Mouse (Mus musculus): ENCODE measurements around the gene Tmod1. TPM values are rescaled to one million over a fixed set of nuclear protein-coding genes. Genes with fewer than 3 reads are reported as not detected.

Gene Tmod1
- polyA plus RNA-seq (2015; fragmentation: Nextera tagmentation; extraction: Ambion mirVana), result 10.8 and 11.4 TPM in 2 replicates

- WGBS, result under 1% methylated on average over 63 of the region's 72 CpGs
- H3K36me3 ChIP-seq (ENCODE audit: control insufficient read depth, insufficient read depth, low read length), result no peaks in the 10 kb centered on the region
- H3K4me3 ChIP-seq (ENCODE audit: low read length), result peak within 1 kb of the TSS; percentile 63
- H3K9ac ChIP-seq (ENCODE audit: low read length), result peak within 1 kb of the TSS; percentile 71
- no peak within 1 kb of the TSS for H3K27ac ChIP-seq (ENCODE audit: low read length)
- peak; percentile 87 for ATAC-seq (ENCODE audit: low read depth)
- H3K9me3 ChIP-seq (ENCODE audit: control insufficient read depth, low read length), result no peaks in the 10 kb centered on the region
- peaks cover 21% of the 10 kb centered on the region for H3K27me3 ChIP-seq (ENCODE audit: control insufficient read depth, insufficient read depth, low read depth, low read length)
- peak within 1 kb of the TSS; percentile 96 for H3K4me2 ChIP-seq (ENCODE audit: low read depth, low read length)
- peaks cover 5% of the 10 kb centered on the region for H3K4me1 ChIP-seq (replicated peaks; ENCODE audit: control insufficient read depth, insufficient read depth, low read length)
Measured at GRCm38 (mm10) chr4:46038892-46039751, at the start of gene Tmod1. Gene Tmod1 (plus strand): TSS chr4:46038935.

DNA sequence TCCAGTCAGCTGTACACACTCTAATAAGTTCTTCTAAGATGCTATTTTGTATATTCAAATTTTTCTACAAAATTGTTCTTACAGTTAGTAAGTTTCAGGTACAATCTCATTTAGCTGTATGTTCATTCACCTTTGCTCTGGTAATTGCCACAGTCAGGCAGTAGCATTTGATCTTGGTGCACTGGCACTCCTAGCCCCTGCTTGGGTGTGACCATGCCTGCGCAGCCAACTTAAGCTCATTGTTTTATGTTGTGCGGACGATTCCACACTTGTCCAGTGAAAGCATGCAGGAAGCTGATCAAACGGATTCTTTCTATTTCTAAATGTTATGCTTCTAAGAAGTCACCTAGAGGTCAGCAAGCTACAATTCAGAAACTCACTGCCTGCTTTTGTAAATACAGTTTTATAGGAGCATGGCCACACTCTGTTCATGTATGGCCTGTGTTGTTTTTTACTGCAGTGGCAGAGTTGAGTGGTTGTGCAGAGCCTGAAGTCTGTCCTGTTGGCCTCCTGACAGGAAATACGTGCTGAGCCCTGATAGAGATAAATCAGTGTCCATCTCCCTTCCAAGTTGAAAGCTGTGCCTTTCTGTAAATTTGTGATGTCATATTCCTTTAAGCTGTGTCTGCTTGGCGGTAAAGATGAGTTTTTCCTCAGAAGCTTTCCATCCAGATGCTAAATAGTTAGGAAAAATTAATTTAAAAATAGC, 48.2 kb upstream of the Tmod1 start:
- no peak overlapping the region for H3K4me2 ChIP-seq (ENCODE audit: low read depth, low read length)
- H3K9me3 ChIP-seq (ENCODE audit: control insufficient read depth, low read length), result no peaks in the 10 kb centered on the region
- H3K27me3 ChIP-seq (ENCODE audit: control insufficient read depth, insufficient read depth, low read depth, low read length), result no peaks in the 10 kb centered on the region
- H3K9ac ChIP-seq (ENCODE audit: low read length), result no peak overlapping the region
- H3K27ac ChIP-seq (ENCODE audit: low read length), result peak overlapping the region; percentile 31
- 22% methylated on average over 6 of the region's 6 CpGs for WGBS
- ATAC-seq (ENCODE audit: low read depth), result no peak
- no peaks in the 10 kb centered on the region; the same call in 1 of the 2 replicates for H3K36me3 ChIP-seq (ENCODE audit: control insufficient read depth, insufficient read depth, low read length)
- peaks cover 5% of the 10 kb centered on the region; the same call in 1 of the 2 replicates for H3K4me1 ChIP-seq (replicated peaks; ENCODE audit: control insufficient read depth, insufficient read depth, low read length)
- no peak overlapping the region for H3K4me3 ChIP-seq (ENCODE audit: low read length)

GRCm38 (mm10) chr4:45998536-45998935, 40.2 kb upstream of the Tmod1 start:
- Histone ChIP-seq H3K36me3 (ENCODE audit: control insufficient read depth, insufficient read depth, low read length) (no peaks in the 10 kb centered on the region), H3K9me3 (ENCODE audit: control insufficient read depth, low read length) (no peaks in the 10 kb centered on the region), H3K9ac (ENCODE audit: low read length) (no peak overlapping the region), H3K4me3 (ENCODE audit: low read length) (no peak overlapping the region), H3K4me2 (ENCODE audit: low read depth, low read length) (no peak overlapping the region), H3K4me1 (replicated peaks; ENCODE audit: control insufficient read depth, insufficient read depth, low read length) (no peaks in the 10 kb centered on the region), H3K27ac (ENCODE audit: low read length) (no peak overlapping the region), H3K27me3 (ENCODE audit: control insufficient read depth, insufficient read depth, low read depth, low read length) (no peaks in the 10 kb centered on the region)
- no peak for ATAC-seq (ENCODE audit: low read depth)
- WGBS, result 83% methylated on average over 4 of the region's 4 CpGs

DNA sequence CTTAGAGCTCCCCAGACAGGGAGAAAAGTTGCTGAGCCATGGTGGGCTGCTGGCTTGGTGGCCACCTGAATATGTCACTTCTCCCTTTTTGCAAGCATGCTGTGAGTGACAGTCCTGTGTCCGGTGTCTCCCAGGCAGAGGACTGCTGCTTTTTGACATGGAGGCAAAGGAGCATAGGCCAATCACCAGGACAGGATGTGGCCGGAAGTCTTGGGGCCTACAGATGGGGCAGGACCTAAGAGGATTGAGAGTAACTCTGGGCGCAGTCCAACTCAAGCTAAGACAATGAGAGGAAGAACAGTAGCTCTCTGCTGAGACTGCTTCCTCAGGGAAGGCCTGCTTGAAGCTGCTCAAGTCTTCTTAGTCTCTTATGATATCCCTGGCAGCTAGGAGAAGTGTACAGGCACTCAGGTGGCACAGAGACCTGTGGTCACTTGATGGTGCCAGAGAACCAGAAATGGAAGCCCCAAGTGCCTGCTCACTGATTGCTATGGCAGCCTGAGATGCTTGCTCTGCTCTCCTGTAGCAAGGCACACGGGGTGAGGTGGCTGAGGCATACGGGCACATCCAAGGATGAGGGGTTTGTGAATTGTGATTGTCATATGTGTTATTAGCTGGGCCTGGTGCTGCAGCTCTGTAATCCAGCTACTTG, 30.5 kb upstream of the Tmod1 start:
- Histone ChIP-seq H3K27ac (ENCODE audit: low read length) (peak overlapping the region; percentile 23; the same call in 1 of the 2 replicates), H3K4me3 (ENCODE audit: low read length) (no peak overlapping the region), H3K9me3 (ENCODE audit: control insufficient read depth, low read length) (no peaks in the 10 kb centered on the region), H3K4me2 (ENCODE audit: low read depth, low read length) (no peak overlapping the region), H3K27me3 (ENCODE audit: control insufficient read depth, insufficient read depth, low read depth, low read length) (no peaks in the 10 kb centered on the region), H3K36me3 (ENCODE audit: control insufficient read depth, insufficient read depth, low read length) (0 out of 2 replicates have a peak, but pooled peaks cover 2% of the 10 kb centered on the region), H3K4me1 (replicated peaks; ENCODE audit: control insufficient read depth, insufficient read depth, low read length) (no peaks in the 10 kb centered on the region; the same call in 1 of the 2 replicates), H3K9ac (ENCODE audit: low read length) (no peak overlapping the region)
- peak; percentile 47; the same call in 1 of the 2 replicates for ATAC-seq (ENCODE audit: low read depth)
- WGBS, result 67% methylated on average over 5 of the region's 5 CpGs

DNA sequence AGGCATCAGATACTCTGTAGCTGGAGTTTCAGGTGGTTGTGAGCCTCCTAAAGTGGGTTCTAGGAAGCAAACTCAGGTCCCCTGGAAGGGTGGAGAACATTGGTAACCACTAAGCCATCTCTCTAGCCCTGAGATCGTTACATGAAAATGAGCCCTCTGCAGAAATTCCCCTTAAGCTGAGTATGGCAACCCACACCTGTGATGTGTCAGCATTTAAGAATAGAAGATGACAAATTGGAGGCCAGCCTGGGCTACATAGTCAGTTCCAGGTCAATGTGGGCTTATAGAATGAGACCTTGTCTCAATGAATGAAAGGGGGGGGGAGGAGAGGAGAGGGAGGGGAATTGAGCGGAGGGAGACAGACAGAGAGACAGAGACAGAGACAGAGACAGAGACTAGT, 27.0 kb upstream of the Tmod1 start:
- no peaks in the 10 kb centered on the region; the same call in 1 of the 2 replicates for H3K4me1 ChIP-seq (replicated peaks; ENCODE audit: control insufficient read depth, insufficient read depth, low read length)
- H3K9me3 ChIP-seq (ENCODE audit: control insufficient read depth, low read length), result no peaks in the 10 kb centered on the region
- no peak overlapping the region for H3K27ac ChIP-seq (ENCODE audit: low read length)
- ATAC-seq (ENCODE audit: low read depth), result no peak
- no peaks in the 10 kb centered on the region for H3K36me3 ChIP-seq (ENCODE audit: control insufficient read depth, insufficient read depth, low read length)
- H3K4me3 ChIP-seq (ENCODE audit: low read length), result no peak overlapping the region
- H3K27me3 ChIP-seq (ENCODE audit: control insufficient read depth, insufficient read depth, low read depth, low read length), result no peaks in the 10 kb centered on the region
- H3K9ac ChIP-seq (ENCODE audit: low read length), result no peak overlapping the region
- WGBS, result 89% methylated on average over 2 of the region's 2 CpGs
- H3K4me2 ChIP-seq (ENCODE audit: low read depth, low read length), result no peak overlapping the region

GRCm38 (mm10) chr4:46015605-46016004, 23.1 kb upstream of the Tmod1 start:
- H3K4me3 ChIP-seq (ENCODE audit: low read length), result no peak overlapping the region
- no peaks in the 10 kb centered on the region for H3K9me3 ChIP-seq (ENCODE audit: control insufficient read depth, low read length)
- ATAC-seq (ENCODE audit: low read depth), result no peak
- no peak overlapping the region for H3K27ac ChIP-seq (ENCODE audit: low read length)
- H3K27me3 ChIP-seq (ENCODE audit: control insufficient read depth, insufficient read depth, low read depth, low read length), result no peaks in the 10 kb centered on the region
- no peaks in the 10 kb centered on the region for H3K4me1 ChIP-seq (replicated peaks; ENCODE audit: control insufficient read depth, insufficient read depth, low read length)
- no peaks in the 10 kb centered on the region; the same call in 1 of the 2 replicates for H3K36me3 ChIP-seq (ENCODE audit: control insufficient read depth, insufficient read depth, low read length)
- 70% methylated on average over 1 of the region's 1 CpGs for WGBS
- no peak overlapping the region for H3K4me2 ChIP-seq (ENCODE audit: low read depth, low read length)
- no peak overlapping the region for H3K9ac ChIP-seq (ENCODE audit: low read length)

GRCm38 (mm10) chr4:46023021-46023481, 15.7 kb upstream of the Tmod1 start:
- WGBS, result 45% methylated on average over 3 of the region's 3 CpGs
- no peak overlapping the region for H3K27ac ChIP-seq (ENCODE audit: low read length)
- ATAC-seq (ENCODE audit: low read depth), result no peak

DNA sequence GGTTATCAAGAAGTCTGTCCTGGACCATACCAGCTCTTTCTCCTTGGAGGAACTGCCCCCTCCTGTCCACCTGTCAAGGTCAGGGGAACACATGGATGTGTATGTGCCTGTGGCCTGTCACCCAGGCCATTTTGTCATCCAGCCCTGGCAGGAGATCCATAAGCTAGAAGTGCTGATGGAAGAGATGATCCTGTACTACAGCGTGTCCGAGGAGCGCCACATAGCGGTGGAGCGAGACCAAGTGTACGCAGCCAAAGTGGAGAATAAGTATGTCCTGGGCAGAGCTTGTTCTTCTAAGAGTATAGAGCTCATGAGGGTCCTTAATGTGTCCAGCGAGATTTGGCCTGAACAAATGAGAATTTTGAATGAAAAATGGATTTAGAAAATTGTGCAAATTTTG, 12.8 kb upstream of the Tmod1 start:
- no peaks in the 10 kb centered on the region for H3K4me1 ChIP-seq (replicated peaks; ENCODE audit: control insufficient read depth, insufficient read depth, low read length)
- no peak overlapping the region for H3K4me2 ChIP-seq (ENCODE audit: low read depth, low read length)
- no peaks in the 10 kb centered on the region for H3K36me3 ChIP-seq (ENCODE audit: control insufficient read depth, insufficient read depth, low read length)
- no peaks in the 10 kb centered on the region for H3K9me3 ChIP-seq (ENCODE audit: control insufficient read depth, low read length)
- H3K27me3 ChIP-seq (ENCODE audit: control insufficient read depth, insufficient read depth, low read depth, low read length), result no peaks in the 10 kb centered on the region
- WGBS, result 38% methylated on average over 7 of the region's 7 CpGs
- peak; percentile 41 for ATAC-seq (ENCODE audit: low read depth)
- no peak overlapping the region for H3K27ac ChIP-seq (ENCODE audit: low read length)
- no peak overlapping the region for H3K4me3 ChIP-seq (ENCODE audit: low read length)
- no peak overlapping the region for H3K9ac ChIP-seq (ENCODE audit: low read length)

More at GRCm38 (mm10) chr4:46023021-46023481, 15.7 kb upstream of the Tmod1 start:
- Histone ChIP-seq H3K36me3 (ENCODE audit: control insufficient read depth, insufficient read depth, low read length) (no peaks in the 10 kb centered on the region; the same call in 1 of the 2 replicates), H3K27me3 (ENCODE audit: control insufficient read depth, insufficient read depth, low read depth, low read length) (no peaks in the 10 kb centered on the region), H3K9ac (ENCODE audit: low read length) (no peak overlapping the region), H3K4me2 (ENCODE audit: low read depth, low read length) (no peak overlapping the region), H3K4me3 (ENCODE audit: low read length) (no peak overlapping the region), H3K4me1 (replicated peaks; ENCODE audit: control insufficient read depth, insufficient read depth, low read length) (no peaks in the 10 kb centered on the region), H3K9me3 (ENCODE audit: control insufficient read depth, low read length) (no peaks in the 10 kb centered on the region)

All from lung, embryonic 16.5 days (tissue).